Mouse (Mus musculus) midbrain, embryonic 10.5 days (tissue): Measurements from ENCODE around the gene Pla1a. TPM values are rescaled to one million over a fixed set of nuclear protein-coding genes. Genes with fewer than 3 reads are reported as not detected.

Experiments
- DNase-seq: peaks from one replicate; pipeline ENCODE4 v3.0.0-alpha.2; 2017; ENCODE audit warnings: low spot score
- H3K27ac ChIP-seq: fragments of 300-500 bp; sonication (generic); replicated peaks from 2 replicates; pipeline ENCODE4 v1.5.1; 2016; ENCODE audit warnings: mild to moderate bottlenecking
- H3K27me3 ChIP-seq: fragments of 300-500 bp; sonication (generic); 2 replicates; pipeline ENCODE4 v1.6.1; 2016; ENCODE audit warnings: low read depth, mild to moderate bottlenecking; ENCODE audit not compliant: poor library complexity, severe bottlenecking
- H3K36me3 ChIP-seq: fragments of 300-500 bp; sonication (generic); 2 replicates; pipeline ENCODE4 v1.6.1; 2016; ENCODE audit warnings: mild to moderate bottlenecking, moderate library complexity
- H3K4me1 ChIP-seq: fragments of 300-500 bp; sonication (generic); 2 replicates; pipeline ENCODE4 v1.6.1; 2016
- H3K4me3 ChIP-seq: fragments of 300-500 bp; sonication (generic); 2 replicates; pipeline ENCODE4 v1.5.1; 2016; ENCODE audit warnings: mild to moderate bottlenecking, moderate library complexity
- H3K9me3 ChIP-seq: fragments of 300-500 bp; sonication (generic); replicated peaks from 2 replicates; pipeline ENCODE4 v1.6.1; 2016; ENCODE audit warnings: mild to moderate bottlenecking
- WGBS: fragments of 180-500 bp; shearing (Covaris S2); methylation state at CpG from one replicate; pipeline ENCODE4 v1.1.7; 2016; 5-methylcytosine and 5-hydroxymethylcytosine counted together
- polyA plus RNA-seq: library from polyadenylated mRNA; unstranded; fragments of >200 nt; fragmentation: Nextera tagmentation; extraction: Ambion mirVana; gene quantifications from 2 replicates; pipeline ENCODE4 v1.2.1, GENCODE M21; 2016

Gene Pla1a
- polyA plus RNA-seq, 1 experiment from 2014 or later, result 0.07 TPM

DNA sequence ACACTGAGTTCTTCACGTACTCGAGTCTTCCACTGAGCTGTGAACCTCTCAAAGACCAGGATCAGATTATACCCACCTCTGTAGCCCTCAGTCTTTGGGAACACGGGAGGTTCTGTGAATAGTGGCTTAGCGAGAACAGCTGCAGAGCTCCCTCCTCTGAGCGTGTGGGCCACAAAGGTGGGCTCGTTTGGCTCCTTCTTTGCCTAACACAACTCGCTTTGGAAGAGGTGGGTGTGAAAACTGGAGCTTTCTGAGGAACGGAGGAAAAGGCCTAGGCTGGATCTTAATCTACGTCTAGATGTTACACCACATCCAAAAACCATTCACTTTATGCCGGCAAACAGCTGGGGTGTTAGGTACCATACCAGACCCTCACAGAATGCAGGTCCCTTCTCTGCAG, 67.6 kb downstream of the Pla1a start:
- H3K4me1 ChIP-seq, result peaks cover 19% of the 10 kb centered on the region
- no peak for DNase-seq
- no peaks in the 10 kb centered on the region for H3K36me3 ChIP-seq
- H3K4me3 ChIP-seq, result no peak overlapping the region
- no peak overlapping the region for H3K27ac ChIP-seq
- H3K9me3 ChIP-seq, result no peaks in the 10 kb centered on the region
- H3K27me3 ChIP-seq, result no peaks in the 10 kb centered on the region
- 93% methylated on average over 10 of the region's 10 CpGs for WGBS

- Histone ChIP-seq H3K36me3 (no peaks in the 10 kb centered on the region), H3K4me1 (peaks cover 23% of the 10 kb centered on the region), H3K27ac (no peak overlapping the region), H3K4me3 (no peak overlapping the region), H3K27me3 (no peaks in the 10 kb centered on the region), H3K9me3 (no peaks in the 10 kb centered on the region)
- 86% methylated on average over 7 of the region's 7 CpGs for WGBS
- DNase-seq, result no peak
Measured at GRCm38 (mm10) chr16:38363657-38364056, 69.3 kb downstream of the Pla1a start.

DNA sequence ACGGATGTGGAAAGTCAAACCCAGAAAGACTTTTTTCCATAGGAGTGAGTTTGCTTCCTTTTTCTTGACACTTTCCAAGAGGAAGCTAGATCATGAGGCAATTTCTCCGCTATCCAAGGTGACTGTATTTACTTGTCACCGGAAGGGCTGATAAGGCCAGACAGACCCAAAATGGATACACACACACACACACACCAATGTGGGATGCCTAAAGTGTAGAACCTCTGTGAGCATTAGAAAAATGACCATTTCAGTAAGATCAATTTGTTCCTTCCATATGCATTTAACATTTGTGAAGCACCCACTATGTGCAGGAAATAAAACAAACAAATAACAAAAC, 69.7 kb downstream of the Pla1a start:
- DNase-seq, result no peak
- no peaks in the 10 kb centered on the region for H3K36me3 ChIP-seq
- no peaks in the 10 kb centered on the region for H3K27me3 ChIP-seq
- no peak overlapping the region for H3K4me3 ChIP-seq
- no peak overlapping the region for H3K27ac ChIP-seq
- H3K9me3 ChIP-seq, result no peaks in the 10 kb centered on the region
- 88% methylated on average over 3 of the region's 3 CpGs for WGBS
- H3K4me1 ChIP-seq, result peaks cover 20% of the 10 kb centered on the region

- Histone ChIP-seq H3K27me3 (no peaks in the 10 kb centered on the region), H3K4me3 (no peak overlapping the region), H3K27ac (no peak overlapping the region), H3K9me3 (no peaks in the 10 kb centered on the region), H3K36me3 (no peaks in the 10 kb centered on the region), H3K4me1 (peaks cover 20% of the 10 kb centered on the region)
- WGBS, result 85% methylated on average over 20 of the region's 20 CpGs
- no peak for DNase-seq
Measured at GRCm38 (mm10) chr16:38362493-38363255, 70.3 kb downstream of the Pla1a start.

DNA sequence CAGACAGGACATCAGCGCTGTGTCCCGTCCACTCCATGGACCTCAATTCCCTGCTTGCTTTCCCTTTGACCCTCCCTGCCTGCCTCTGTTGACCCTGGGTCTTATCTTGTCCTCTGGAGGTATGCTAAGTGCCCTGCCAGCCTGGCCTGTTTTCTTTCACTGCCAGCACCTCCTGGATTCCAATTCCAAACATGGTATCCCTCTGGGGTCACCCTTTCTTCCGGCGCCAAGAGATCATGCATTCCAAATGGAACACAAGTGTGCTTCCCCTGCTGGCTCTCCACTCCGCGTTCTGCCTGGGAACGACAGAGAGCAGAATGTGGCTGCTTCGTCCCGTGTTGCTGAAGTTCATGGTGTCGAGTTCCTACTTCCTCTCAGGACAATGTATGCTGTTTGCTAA, 71.0 kb downstream of the Pla1a start, which contains the start of gene Popdc2:
TSS of gene Popdc2 (plus strand) at position 277 of the 400 bp plus-strand sequence.
- H3K4me1 ChIP-seq, result peaks cover 20% of the 10 kb centered on the region
- no peaks in the 10 kb centered on the region for H3K9me3 ChIP-seq
- 70% methylated on average over 10 of the region's 10 CpGs for WGBS
- no peak for DNase-seq
- no peak within 1 kb of the TSS for H3K27ac ChIP-seq
- H3K36me3 ChIP-seq, result no peaks in the 10 kb centered on the region
- H3K27me3 ChIP-seq, result no peaks in the 10 kb centered on the region
- H3K4me3 ChIP-seq, result no peak within 1 kb of the TSS

DNA sequence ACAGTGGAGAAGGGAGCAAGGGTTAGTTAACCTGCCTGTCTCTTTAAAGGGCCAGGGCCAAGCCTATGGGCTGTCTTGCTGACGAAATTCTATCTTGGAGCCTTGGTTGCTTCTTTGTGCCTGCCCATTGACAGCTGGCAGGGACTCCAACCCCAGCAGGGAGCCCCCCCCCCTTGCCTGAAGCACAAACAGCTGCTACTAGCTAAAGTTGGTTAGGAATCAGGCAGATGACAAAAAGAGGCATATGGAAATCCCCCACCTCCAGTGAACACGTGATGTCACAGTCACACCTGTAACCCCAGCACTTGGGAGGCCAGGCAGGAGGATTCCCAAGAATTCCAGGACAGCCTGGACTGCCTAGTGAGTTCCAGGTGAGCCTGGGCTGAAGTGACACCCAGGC, 72.6 kb downstream of the Pla1a start:
- H3K4me1 ChIP-seq, result peaks cover 20% of the 10 kb centered on the region
- whole genome bisulfite sequencing, result 36% methylated on average over 2 of the region's 2 CpGs
- H3K36me3 ChIP-seq, result 0 out of 2 replicates have a peak, but pooled peaks cover 2% of the 10 kb centered on the region
- H3K27me3 ChIP-seq, result no peaks in the 10 kb centered on the region
- DNase-seq, result no peak
- no peak overlapping the region for H3K4me3 ChIP-seq
- no peak overlapping the region for H3K27ac ChIP-seq
- H3K9me3 ChIP-seq, result no peaks in the 10 kb centered on the region

DNA sequence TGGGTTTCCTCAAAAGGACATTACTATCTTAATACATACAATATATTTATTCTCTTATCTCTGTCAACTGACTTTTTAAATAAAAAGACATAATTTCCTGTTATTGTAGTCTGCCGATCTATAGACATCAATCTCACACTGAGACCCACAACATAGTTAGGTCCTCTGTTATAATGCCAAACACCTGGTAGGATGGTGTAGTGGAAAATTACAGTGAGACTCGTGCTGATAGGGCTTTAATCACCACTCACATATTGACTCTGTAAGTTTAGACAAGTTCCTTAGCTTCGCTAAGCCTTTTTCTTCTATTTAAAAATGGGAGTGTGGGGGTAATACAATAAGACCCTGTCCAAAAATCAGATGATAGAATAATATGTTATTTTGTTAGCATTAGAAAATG, 73.1 kb downstream of the Pla1a start:
- no peak for DNase-seq
- Histone ChIP-seq H3K27ac (no peak overlapping the region), H3K9me3 (no peaks in the 10 kb centered on the region), H3K27me3 (no peaks in the 10 kb centered on the region), H3K4me3 (no peak overlapping the region), H3K36me3 (0 out of 2 replicates have a peak, but pooled peaks cover 2% of the 10 kb centered on the region), H3K4me1 (peaks cover 20% of the 10 kb centered on the region)
- WGBS, result 79% methylated on average over 3 of the region's 3 CpGs

DNA sequence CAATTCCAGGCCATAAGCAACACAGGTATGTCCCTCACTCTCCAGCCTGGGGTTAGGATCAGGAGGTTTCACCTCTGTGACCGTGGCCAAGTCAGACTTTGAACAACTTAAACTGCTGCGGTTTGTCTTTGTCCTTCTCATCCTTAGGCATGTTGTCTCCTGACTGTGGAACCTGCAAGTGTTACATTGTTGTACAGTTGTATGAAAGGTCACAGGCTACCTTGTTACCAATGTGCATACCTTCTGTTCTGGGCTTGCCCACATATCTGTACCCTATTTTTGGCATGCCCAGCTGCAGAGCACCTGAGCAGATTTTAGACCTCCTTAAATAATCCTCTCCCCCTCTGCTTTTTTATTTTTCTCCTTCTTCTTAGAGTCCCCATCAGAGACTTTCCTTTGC, 73.7 kb downstream of the Pla1a start:
- WGBS, result 92% methylated on average over 2 of the region's 2 CpGs
- peaks cover 20% of the 10 kb centered on the region for H3K4me1 ChIP-seq
- no peaks in the 10 kb centered on the region for H3K9me3 ChIP-seq
- no peak for DNase-seq
- no peak overlapping the region for H3K4me3 ChIP-seq
- H3K27me3 ChIP-seq, result no peaks in the 10 kb centered on the region
- H3K36me3 ChIP-seq, result 0 out of 2 replicates have a peak, but pooled peaks cover 2% of the 10 kb centered on the region
- no peak overlapping the region for H3K27ac ChIP-seq

DNA sequence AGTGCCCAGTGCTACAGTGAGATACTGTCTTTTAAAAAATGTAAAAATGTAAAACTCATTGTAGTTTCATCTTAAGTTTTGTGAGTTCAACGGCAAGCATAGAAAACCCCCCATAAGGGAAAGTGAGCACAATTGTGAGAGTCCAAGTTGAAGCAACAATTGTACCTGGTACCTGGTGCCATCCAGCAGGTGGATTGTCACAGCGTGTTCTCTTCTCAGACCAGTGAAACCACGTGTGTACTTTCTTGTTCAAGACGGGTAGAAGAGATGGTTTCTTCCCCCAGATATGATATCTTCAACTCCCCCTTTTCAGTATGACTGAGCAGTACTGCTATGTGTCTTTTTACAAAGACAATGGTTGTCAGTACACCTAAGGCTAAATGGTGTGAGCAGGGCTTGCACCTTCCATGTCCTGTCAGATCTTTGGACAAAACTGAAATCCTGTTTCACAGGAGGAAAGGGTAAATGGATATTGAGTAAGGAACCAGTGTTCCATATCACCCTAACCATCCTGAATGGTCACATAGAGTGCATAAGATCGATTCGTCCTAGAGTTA, 74.6 kb downstream of the Pla1a start:
- Histone ChIP-seq H3K9me3 (no peaks in the 10 kb centered on the region), H3K4me3 (no peak overlapping the region), H3K4me1 (peaks cover 20% of the 10 kb centered on the region), H3K36me3 (0 out of 2 replicates have a peak, but pooled peaks cover 8% of the 10 kb centered on the region), H3K27ac (no peak overlapping the region), H3K27me3 (no peaks in the 10 kb centered on the region)
- 89% methylated on average over 6 of the region's 6 CpGs for whole genome bisulfite sequencing
- DNase-seq, result no peak

DNA sequence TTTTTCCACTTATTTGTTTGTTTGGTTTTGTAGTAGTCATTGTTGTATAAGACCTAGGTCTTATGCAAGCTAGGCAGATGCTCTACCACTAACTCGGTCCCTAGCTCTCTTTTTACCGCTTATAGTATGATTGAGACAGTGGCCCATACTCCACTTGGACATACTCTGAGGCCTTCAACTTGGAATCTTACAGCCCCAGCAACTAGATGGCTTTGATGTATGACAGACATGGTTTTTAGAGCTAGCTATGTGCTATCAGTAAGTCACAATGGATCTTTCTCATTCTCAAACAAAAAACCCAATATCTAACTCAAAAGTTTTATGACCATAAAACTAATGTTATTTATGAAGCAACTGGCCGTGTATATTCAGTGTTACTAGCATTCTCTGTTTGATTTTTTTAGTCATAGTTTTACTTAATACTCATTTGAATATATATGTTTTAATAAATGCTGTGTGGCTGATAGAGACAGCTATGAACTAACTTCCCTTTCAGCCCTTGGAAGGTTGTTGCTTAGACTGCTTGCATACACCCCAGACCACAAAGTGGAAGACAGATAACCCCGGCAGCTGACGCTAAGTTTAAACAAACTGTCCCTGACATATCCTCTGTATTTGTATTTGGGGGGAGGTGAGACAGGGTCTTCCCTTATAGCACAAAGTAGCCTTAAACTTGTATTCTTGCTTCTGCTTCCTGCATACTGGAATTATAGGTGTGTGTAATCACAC, 78.6 kb downstream of the Pla1a start:
- Histone ChIP-seq H3K4me3 (no peak overlapping the region), H3K9me3 (no peaks in the 10 kb centered on the region), H3K27ac (no peak overlapping the region), H3K27me3 (no peaks in the 10 kb centered on the region), H3K36me3 (peaks cover 38% of the 10 kb centered on the region), H3K4me1 (no peaks in the 10 kb centered on the region)
- WGBS, result 95% methylated on average over 5 of the region's 5 CpGs
- no peak for DNase-seq

DNA sequence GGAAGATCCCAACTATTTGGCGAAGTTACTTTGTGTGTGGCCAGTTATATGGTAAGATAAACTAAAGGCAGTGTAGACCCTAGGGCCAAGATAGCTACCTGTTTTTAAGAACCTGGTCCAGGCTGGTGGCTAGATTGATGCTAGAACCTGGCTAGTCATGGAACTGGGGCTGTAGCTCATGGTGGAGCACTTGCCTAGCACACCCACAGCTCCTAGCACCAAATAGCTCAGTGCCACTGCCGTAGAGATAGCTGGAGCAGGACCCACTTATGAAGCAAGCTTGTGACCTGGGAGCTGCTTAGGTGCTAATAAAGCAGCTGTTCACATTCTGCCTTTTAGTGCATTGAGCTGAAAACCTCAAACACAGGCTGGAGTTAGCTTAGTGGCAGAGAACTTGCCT, 79.3 kb downstream of the Pla1a start:
- 93% methylated on average over 2 of the region's 2 CpGs for WGBS
- H3K27me3 ChIP-seq, result no peaks in the 10 kb centered on the region
- H3K4me3 ChIP-seq, result no peak overlapping the region
- H3K9me3 ChIP-seq, result no peaks in the 10 kb centered on the region
- peaks cover 43% of the 10 kb centered on the region for H3K36me3 ChIP-seq
- DNase-seq, result no peak
- H3K27ac ChIP-seq, result no peak overlapping the region
- H3K4me1 ChIP-seq, result no peaks in the 10 kb centered on the region

DNA sequence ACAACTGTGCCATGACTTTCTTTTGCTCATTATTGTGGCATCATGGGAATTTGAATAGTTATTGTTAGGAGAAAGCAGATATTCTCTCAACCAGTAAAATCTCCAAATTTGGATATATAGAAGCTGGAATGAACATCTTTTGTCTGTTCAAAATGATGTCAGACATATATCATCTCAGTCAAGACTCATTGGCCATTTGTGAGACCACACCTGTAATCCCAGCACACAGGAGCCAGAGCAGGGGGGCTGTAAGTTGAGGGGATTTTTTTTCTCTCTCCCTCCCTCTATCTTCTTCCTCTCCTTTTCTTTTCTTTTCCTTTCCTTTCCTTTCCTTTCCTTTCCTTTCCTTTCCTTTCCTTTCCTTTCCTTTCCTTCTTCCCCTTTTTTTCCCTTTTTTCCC, 80.1 kb downstream of the Pla1a start:
- no peaks in the 10 kb centered on the region for H3K9me3 ChIP-seq
- H3K4me1 ChIP-seq, result peaks cover 7% of the 10 kb centered on the region
- no peak overlapping the region for H3K27ac ChIP-seq
- H3K36me3 ChIP-seq, result peaks cover 43% of the 10 kb centered on the region
- DNase-seq, result no peak
- no peaks in the 10 kb centered on the region for H3K27me3 ChIP-seq
- H3K4me3 ChIP-seq, result no peak overlapping the region

DNA sequence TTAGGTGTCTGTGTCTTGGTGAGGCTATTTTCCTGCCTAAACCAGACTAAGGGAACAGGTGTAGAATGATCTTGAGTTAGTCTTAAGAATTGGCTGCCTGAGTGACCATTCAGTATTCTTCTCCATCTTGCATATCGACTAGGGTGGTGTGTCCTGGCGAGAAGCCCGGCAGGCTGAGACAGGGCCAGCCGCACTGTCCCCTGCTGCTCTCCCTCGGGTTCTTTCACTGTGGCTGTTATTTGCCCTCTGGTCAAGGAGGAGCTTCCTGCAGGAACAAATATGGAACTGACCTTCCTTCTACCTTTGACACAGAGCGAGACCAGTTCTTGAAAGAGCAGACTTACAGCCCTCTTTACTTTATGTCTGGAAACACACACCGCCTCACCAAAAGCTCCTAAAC, 80.9 kb downstream of the Pla1a start:
- DNase-seq, result no peak
- 88% methylated on average over 7 of the region's 7 CpGs for WGBS
- peaks cover 43% of the 10 kb centered on the region for H3K36me3 ChIP-seq

More for the DNA sequence above, 80.9 kb downstream of the Pla1a start:
- H3K27me3 ChIP-seq, result no peaks in the 10 kb centered on the region
- H3K4me1 ChIP-seq, result peaks cover 12% of the 10 kb centered on the region
- H3K4me3 ChIP-seq, result no peak overlapping the region
- H3K9me3 ChIP-seq, result no peaks in the 10 kb centered on the region
- H3K27ac ChIP-seq, result no peak overlapping the region
